Mouse (Mus musculus) hindbrain, embryonic 15.5 days (tissue): ENCODE results near the gene Cideb. TPM values are rescaled to one million over a fixed set of nuclear protein-coding genes. Genes with fewer than 3 reads are reported as not detected.

Experiments used
- ATAC-seq: fragments of 200-750 bp; cut with Nextera tagmentation; 2 replicates; pipeline ENCODE4 v1.8.0; 2017; ENCODE audit warnings: low read depth, moderate number of reproducible peaks, moderate TSS enrichment; ENCODE audit not compliant: low FRiP score
- H3K27ac ChIP-seq: fragments of 300-500 bp; sonication (generic); replicated peaks from 2 replicates; pipeline ENCODE4 v1.5.1; 2015; ENCODE audit warnings: mild to moderate bottlenecking, inconsistent platforms
- H3K27me3 ChIP-seq: fragments of 300-500 bp; sonication (generic); 2 replicates; pipeline ENCODE4 v1.6.1; 2015; ENCODE audit warnings: control low read depth, inconsistent platforms
- H3K36me3 ChIP-seq: fragments of 300-500 bp; sonication (generic); 2 replicates; pipeline ENCODE4 v1.6.1; 2015; ENCODE audit warnings: control low read depth, inconsistent platforms
- H3K4me1 ChIP-seq: fragments of 300-500 bp; sonication (generic); replicated peaks from 2 replicates; pipeline ENCODE4 v1.6.1; 2015; ENCODE audit warnings: control low read depth, inconsistent platforms
- H3K4me2 ChIP-seq: fragments of 300-500 bp; sonication (generic); 2 replicates; pipeline ENCODE4 v1.6.1; 2015; ENCODE audit warnings: moderate library complexity, mild to moderate bottlenecking, inconsistent platforms
- H3K4me3 ChIP-seq: fragments of 300-500 bp; sonication (generic); 2 replicates; pipeline ENCODE4 v1.5.1; 2015; ENCODE audit warnings: mild to moderate bottlenecking, inconsistent platforms
- H3K9ac ChIP-seq: fragments of 300-500 bp; sonication (generic); 2 replicates; pipeline ENCODE4 v1.6.1; 2015; ENCODE audit warnings: inconsistent platforms
- H3K9me3 ChIP-seq: fragments of 300-500 bp; sonication (generic); 2 replicates; pipeline ENCODE4 v1.6.1; 2016; ENCODE audit warnings: control low read depth, inconsistent platforms
- WGBS: fragments of 180-500 bp; shearing (Covaris S2); methylation state at CpG from one replicate; pipeline ENCODE4 v1.1.7; 2015; 5-methylcytosine and 5-hydroxymethylcytosine counted together
- polyA plus RNA-seq: library from polyadenylated mRNA; unstranded; fragments of >200 nt; fragmentation: Nextera tagmentation; extraction: Ambion mirVana; gene quantifications from 2 replicates; pipeline ENCODE4 v1.2.1, GENCODE M21; 2015

The Cideb gene
- polyA plus RNA-seq, 1 experiment from 2014 or later, result 0.26 TPM

- no peak for ATAC-seq
- Histone ChIP-seq H3K9ac (no peak overlapping the region), H3K27ac (no peak overlapping the region), H3K36me3 (no peaks in the 10 kb centered on the region), H3K4me3 (no peak overlapping the region), H3K4me1 (peaks cover 14% of the 10 kb centered on the region), H3K27me3 (peaks cover 42% of the 10 kb centered on the region), H3K4me2 (peak overlapping the region; percentile 46; the same call in 1 of the 2 replicates), H3K9me3 (no peaks in the 10 kb centered on the region)
- 81% methylated on average over 11 of the region's 11 CpGs for WGBS
Measured at GRCm38 (mm10) chr14:55780736-55781135, 22.5 kb upstream of the Cideb start.

DNA sequence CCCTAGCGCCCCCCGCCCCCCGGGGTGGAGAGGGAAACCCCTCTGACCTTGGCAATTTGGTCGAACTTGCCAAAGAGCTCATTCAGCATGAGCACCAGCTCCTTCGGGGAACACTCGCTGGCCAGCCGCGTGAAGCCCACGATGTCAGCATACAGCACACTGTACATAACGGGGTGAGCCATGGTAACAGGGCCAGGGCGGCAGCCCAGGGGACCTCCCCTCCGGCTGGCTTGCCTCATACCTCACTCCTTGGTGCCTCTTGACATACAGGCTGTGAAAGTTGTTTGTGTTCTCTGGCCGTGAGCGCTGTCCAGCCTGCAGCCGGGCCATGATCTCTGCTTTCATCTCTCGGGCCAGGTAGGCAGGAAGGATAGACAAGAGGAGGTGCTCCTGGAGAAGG is 21.4 kb upstream of the Cideb start:
- WGBS, result 67% methylated on average over 16 of the region's 16 CpGs
- Histone ChIP-seq H3K9me3 (no peaks in the 10 kb centered on the region), H3K27me3 (peaks cover 31% of the 10 kb centered on the region), H3K27ac (no peak overlapping the region), H3K36me3 (no peaks in the 10 kb centered on the region), H3K4me3 (no peak overlapping the region), H3K9ac (no peak overlapping the region), H3K4me2 (no peak overlapping the region), H3K4me1 (peaks cover 14% of the 10 kb centered on the region)
- ATAC-seq, result no peak

- 93% methylated on average over 15 of the region's 15 CpGs for WGBS
- no peak overlapping the region for H3K27ac ChIP-seq
- no peak overlapping the region for H3K9ac ChIP-seq
- H3K4me2 ChIP-seq, result no peak overlapping the region
- H3K9me3 ChIP-seq, result no peaks in the 10 kb centered on the region
- peaks cover 21% of the 10 kb centered on the region for H3K27me3 ChIP-seq
- H3K4me3 ChIP-seq, result no peak overlapping the region
- H3K4me1 ChIP-seq, result peaks cover 11% of the 10 kb centered on the region
- no peak for ATAC-seq
- no peaks in the 10 kb centered on the region for H3K36me3 ChIP-seq
Measured at GRCm38 (mm10) chr14:55778686-55779085, 20.4 kb upstream of the Cideb start.

GRCm38 (mm10) chr14:55777806-55778205 is 19.5 kb upstream of the Cideb start:
- Histone ChIP-seq H3K9ac (no peak overlapping the region), H3K4me2 (no peak overlapping the region), H3K27ac (no peak overlapping the region), H3K27me3 (peaks cover 14% of the 10 kb centered on the region), H3K4me1 (peaks cover 5% of the 10 kb centered on the region), H3K9me3 (no peaks in the 10 kb centered on the region), H3K4me3 (no peak overlapping the region), H3K36me3 (no peaks in the 10 kb centered on the region)
- 88% methylated on average over 11 of the region's 11 CpGs for WGBS
- ATAC-seq, result no peak

DNA sequence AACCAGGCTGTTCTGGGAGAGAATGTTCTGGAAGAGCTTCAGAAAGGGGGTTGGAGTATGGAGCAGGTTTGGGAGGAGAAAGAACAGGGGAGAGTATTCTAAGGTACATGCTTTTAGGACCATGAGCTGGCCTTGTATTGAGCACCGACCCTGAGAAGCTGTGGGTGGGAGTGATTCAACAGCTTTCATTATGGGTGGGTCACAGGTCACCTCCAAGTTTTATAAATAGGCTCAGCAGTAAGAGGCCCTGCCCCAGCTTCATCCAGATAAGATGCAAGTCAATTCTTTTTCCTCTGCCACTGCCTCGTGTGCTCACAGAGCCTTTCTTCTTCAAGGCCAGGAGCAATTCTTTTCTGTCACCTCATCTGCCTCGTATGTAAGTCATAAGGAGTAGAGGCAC is 18.9 kb upstream of the Cideb start:
- Histone ChIP-seq H3K4me1 (peaks cover 5% of the 10 kb centered on the region), H3K9me3 (no peaks in the 10 kb centered on the region), H3K9ac (no peak overlapping the region), H3K4me3 (no peak overlapping the region), H3K27ac (no peak overlapping the region), H3K4me2 (no peak overlapping the region), H3K27me3 (peaks cover 8% of the 10 kb centered on the region), H3K36me3 (no peaks in the 10 kb centered on the region)
- 51% methylated on average over 3 of the region's 3 CpGs for WGBS
- ATAC-seq, result no peak

- no peak overlapping the region for H3K27ac ChIP-seq
- 82% methylated on average over 7 of the region's 7 CpGs for WGBS
- H3K36me3 ChIP-seq, result no peaks in the 10 kb centered on the region
- H3K4me3 ChIP-seq, result no peak overlapping the region
- no peak overlapping the region for H3K9ac ChIP-seq
- no peak overlapping the region for H3K4me2 ChIP-seq
- peaks cover 3% of the 10 kb centered on the region for H3K27me3 ChIP-seq
- no peak for ATAC-seq
- H3K9me3 ChIP-seq, result no peaks in the 10 kb centered on the region
- H3K4me1 ChIP-seq, result peaks cover 4% of the 10 kb centered on the region
Measured at GRCm38 (mm10) chr14:55776711-55777110, 18.5 kb upstream of the Cideb start.

GRCm38 (mm10) chr14:55769087-55769703 is 10.9 kb upstream of the Cideb start:
- WGBS, result 78% methylated on average over 16 of the region's 16 CpGs
- Histone ChIP-seq H3K27me3 (peaks cover 43% of the 10 kb centered on the region), H3K27ac (no peak overlapping the region), H3K4me3 (no peak overlapping the region), H3K9ac (no peak overlapping the region), H3K36me3 (no peaks in the 10 kb centered on the region), H3K9me3 (no peaks in the 10 kb centered on the region), H3K4me2 (no peak overlapping the region), H3K4me1 (peaks cover 9% of the 10 kb centered on the region)
- ATAC-seq, result no peak

DNA sequence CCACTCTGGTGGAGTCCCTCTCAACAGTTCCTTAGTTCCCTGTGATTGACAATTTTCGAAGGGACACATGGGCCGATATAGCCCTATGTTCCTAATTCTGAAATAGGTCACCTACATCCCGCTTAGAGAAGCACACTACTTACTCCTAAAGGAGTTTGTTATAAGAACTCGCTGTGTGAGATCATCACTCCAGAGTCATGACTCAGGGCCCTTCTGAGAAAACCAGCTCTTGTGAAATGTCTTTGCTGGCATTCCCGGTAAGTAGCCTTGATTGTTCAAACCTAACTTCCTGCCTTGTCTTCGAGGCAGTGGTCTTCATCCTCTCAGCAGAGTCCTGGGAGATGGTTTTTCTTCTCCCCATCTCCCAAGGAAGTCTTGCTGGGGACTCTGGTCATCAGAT is 10.3 kb upstream of the Cideb start:
- WGBS, result 87% methylated on average over 6 of the region's 6 CpGs

GRCm38 (mm10) chr14:55767519-55768414 is 9.5 kb upstream of the Cideb start:
- ATAC-seq, result peak; percentile 49
- WGBS, result 13% methylated on average over 52 of the region's 52 CpGs
- peaks cover 51% of the 10 kb centered on the region for H3K27me3 ChIP-seq

More for the DNA sequence above, 10.3 kb upstream of the Cideb start:
- Histone ChIP-seq H3K27ac (no peak overlapping the region), H3K9ac (no peak overlapping the region), H3K36me3 (no peaks in the 10 kb centered on the region), H3K27me3 (peaks cover 46% of the 10 kb centered on the region), H3K4me3 (no peak overlapping the region), H3K4me1 (peaks cover 9% of the 10 kb centered on the region), H3K9me3 (no peaks in the 10 kb centered on the region), H3K4me2 (no peak overlapping the region)
- no peak for ATAC-seq

DNA sequence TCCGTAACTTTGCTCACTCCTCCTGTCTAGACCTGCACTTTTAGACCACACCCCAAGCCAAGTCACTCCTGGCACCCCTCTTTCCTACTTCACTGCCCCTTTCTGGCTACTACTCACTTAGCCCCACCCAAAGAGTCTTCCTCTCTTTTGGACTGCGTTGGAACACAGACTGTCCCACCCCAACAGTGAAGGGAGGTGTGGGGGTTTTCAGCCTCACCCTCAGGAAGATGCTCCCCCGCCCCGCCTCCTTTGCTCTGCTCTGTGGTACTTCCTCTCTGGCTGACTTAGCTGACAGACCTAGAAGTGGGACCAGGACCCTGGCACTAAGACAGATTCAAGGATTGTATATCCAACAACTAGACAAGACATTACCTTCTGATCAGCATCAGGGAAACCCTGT is 7.4 kb upstream of the Cideb start, which contains the start of gene Ltb4r1:
Gene Ltb4r1 (plus strand): TSS at position 267 of the 400 bp plus-strand sequence.
- Histone ChIP-seq H3K36me3 (no peaks in the 10 kb centered on the region), H3K4me1 (peaks cover 24% of the 10 kb centered on the region), H3K9ac (no peak within 1 kb of the TSS), H3K4me2 (no peak within 1 kb of the TSS), H3K4me3 (no peak within 1 kb of the TSS), H3K27ac (no peak within 1 kb of the TSS), H3K27me3 (peaks cover 57% of the 10 kb centered on the region), H3K9me3 (no peaks in the 10 kb centered on the region)
- no peak for ATAC-seq
- 70% methylated on average over 4 of the region's 4 CpGs for WGBS

More at GRCm38 (mm10) chr14:55767519-55768414, 9.5 kb upstream of the Cideb start:
- H3K36me3 ChIP-seq, result no peaks in the 10 kb centered on the region
- H3K27ac ChIP-seq, result no peak overlapping the region
- H3K4me3 ChIP-seq, result peak overlapping the region; percentile 42
- peaks cover 11% of the 10 kb centered on the region for H3K4me1 ChIP-seq
- H3K9me3 ChIP-seq, result no peaks in the 10 kb centered on the region
- H3K9ac ChIP-seq, result peak overlapping the region; percentile 47
- H3K4me2 ChIP-seq, result peak overlapping the region; percentile 82

GRCm38 (mm10) chr14:55763166-55763565 is 4.9 kb upstream of the Cideb start:
- no peak overlapping the region for H3K27ac ChIP-seq
- no peak overlapping the region for H3K9ac ChIP-seq
- no peak overlapping the region for H3K4me3 ChIP-seq
- H3K9me3 ChIP-seq, result no peaks in the 10 kb centered on the region
- WGBS, result 65% methylated on average over 7 of the region's 7 CpGs
- H3K27me3 ChIP-seq, result peaks cover 44% of the 10 kb centered on the region
- ATAC-seq, result no peak
- H3K4me2 ChIP-seq, result peak overlapping the region; percentile 88; the same call in 1 of the 2 replicates
- peaks cover 22% of the 10 kb centered on the region for H3K4me1 ChIP-seq
- no peaks in the 10 kb centered on the region for H3K36me3 ChIP-seq
